Mouse (Mus musculus): Measurements from ENCODE around the gene Gm5105.

Gene Gm5105

DNA sequence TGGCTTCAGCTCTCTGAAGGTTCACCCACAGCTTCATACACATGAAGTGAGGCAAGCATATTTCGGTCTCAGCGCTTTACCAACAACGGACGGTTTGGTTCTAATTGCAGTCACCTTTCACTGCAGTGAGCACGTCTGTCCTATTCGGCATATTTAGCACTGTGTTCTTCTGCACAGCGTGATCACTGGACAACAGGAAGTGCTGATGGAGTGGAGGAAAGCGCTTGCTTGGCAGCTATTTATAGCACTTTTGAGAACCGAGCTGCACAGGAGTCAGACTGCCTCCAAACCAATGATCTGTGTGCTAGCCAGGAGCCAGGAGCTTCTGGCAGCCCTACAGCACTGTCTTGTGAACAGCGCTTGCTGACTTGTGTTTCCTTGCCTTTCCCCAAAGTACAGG is 40.9 kb downstream of the Gm5105 start:
- no peak for DNase-seq (ENCODE audit: low spot score)

DNA sequence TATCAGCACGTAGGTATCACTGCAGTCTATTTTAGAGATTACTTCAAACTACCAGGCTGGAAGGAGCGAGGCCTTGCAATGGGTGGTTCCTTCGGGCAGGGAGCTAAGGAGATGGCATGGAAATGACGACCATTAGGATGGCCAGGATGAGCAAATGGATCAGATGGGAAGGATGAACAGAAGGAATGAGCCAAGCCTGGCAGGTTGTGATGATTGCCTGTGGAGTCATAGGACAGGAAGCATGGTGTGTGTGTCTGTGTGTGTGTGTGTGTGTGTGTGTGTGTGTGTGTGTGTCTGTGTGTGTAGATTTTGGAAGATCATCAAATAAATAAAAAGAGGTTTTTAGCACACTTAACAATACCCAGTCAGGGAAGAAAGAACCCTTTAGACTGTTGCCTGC is 44.5 kb downstream of the Gm5105 start:
- DNase-seq (ENCODE audit: low spot score) = no peak

DNA sequence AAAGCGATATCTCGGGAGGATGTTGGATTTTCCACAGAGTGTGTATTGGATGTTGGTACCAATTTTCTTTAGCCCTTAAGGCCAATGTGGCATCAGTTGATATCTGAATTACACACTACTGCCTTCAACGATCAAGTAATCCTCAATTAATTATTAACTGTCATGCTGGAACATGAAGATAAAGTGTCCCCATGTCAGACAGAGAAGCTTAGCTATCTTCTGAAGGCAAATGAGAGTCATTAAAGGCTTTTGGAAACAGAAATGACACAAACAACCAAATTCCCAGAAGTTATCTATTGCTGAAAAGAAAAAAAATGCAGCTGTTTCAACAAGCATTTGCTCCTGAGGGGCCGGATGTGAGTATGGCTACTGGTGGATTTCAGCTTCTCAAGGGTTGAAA is 45.2 kb downstream of the Gm5105 start:
- no peak for DNase-seq (ENCODE audit: low spot score)

DNA sequence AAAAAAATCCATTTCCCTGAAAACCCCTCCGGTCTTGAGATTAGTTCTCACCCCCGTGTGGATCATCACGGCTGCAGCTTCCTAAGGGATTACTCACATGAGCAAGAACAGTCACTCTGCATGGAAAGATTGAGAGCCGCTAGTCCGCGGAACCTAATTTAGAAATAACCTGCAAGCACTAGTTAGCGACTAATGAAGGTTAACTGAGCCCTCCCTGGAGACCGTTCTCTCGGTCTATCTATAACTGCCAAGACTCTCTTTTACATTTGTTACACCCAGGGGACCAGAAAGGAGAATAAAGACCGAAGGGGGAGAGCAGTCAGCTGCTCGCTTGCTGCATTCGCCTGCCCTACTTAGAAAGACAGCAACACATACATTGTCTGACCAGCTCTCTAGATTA is 50.4 kb downstream of the Gm5105 start:
- DNase-seq (ENCODE audit: low spot score) = no peak

DNA sequence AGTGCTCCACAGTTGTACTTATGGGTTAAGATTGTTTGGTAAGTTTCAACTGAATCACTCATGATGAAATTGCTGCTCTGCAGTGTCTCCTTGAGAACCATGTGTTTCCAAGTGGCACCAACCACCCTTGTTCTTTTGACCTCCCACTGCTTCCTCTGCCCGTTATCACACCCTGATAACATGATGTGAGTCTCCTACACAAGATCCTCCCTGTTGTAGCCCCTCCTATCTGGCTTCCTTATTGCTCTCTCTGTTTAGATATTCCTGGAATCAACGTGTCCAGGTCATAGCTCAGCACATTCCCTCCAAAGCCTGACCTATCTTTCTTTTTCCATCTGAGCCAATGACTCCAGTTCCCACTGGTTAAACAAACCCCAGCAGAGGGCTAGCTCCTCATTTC is 52.5 kb downstream of the Gm5105 start:
- no peak for DNase-seq (ENCODE audit: low spot score)

DNA sequence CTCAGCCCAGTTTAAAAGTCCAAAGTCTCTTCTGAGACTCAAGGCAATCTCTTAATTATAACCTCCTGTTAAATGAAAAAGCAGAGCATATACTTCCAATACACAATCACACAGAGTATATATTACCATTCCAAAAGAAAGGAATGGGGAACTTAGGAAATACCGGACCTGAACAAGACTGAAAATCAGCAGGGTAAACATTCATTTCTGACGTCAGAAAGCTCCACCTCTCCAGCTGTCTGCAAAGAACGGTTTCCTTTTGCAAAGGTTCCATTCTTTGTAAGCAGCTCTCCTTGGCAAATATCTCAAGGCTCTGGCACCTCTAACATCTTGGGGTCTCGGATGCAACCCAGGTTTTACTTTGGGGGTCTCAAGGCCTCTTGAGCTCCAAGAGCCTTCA is 54.8 kb downstream of the Gm5105 start:
- no peak for DNase-seq (ENCODE audit: low spot score)

DNA sequence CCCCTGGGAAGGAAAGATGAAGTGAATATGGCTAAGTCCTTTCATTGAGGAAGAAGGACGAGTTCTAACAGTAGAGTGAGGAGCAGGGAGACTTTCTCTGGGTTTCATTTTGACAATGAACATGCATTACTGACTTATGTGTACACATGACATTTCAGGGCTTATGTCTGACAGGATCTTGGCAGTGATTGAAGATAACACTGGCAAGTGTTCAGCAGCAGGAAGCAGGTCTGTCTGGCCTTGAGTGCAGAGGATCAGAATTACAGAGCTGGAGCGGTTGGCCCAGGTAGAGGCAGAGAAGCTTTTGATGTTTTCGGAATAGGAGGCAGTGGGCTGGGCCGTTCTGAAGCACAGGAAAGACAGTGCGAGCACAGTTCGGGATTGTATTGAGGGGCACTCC is 59.0 kb downstream of the Gm5105 start:
- no peak for DNase-seq (ENCODE audit: low spot score)

DNA sequence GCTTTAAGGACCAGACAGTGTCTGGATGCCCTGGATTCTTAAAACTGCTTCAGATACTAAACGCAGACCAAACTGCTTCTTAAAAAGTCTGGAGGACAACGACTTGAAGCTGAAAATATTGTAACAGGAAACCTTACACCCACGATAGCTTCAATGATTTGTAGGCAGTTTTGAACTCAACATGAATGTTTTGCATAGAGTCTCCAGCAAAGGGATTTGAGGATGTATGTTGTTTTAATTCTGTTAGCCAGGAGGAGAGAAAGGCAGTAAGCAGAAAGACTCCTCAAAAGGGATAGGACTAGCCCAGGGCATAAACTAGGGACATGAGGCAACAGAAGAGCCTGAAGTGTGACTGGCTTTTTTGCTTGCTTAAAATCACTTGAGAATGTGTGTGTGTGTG is 60.3 kb downstream of the Gm5105 start:
- no peak for DNase-seq (ENCODE audit: low spot score)

DNA sequence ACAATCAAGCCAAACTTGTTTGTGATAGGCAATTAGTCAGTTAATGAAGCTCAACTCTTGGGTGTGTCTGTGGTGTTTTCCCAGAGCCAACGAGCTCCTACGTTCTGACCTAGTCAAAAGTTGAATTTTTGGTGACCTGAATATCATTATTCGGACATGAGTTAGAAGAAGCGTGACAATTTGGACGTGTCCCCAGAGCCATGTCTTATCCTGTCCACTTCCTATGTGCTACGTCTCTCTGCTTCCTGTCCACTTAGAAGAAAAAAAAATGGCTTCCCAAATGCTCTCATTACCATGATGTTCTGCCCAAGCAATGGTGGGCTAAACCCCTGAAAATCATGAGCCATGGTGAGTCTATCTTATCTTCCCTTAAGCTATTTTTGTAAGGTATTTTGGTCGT is 63.9 kb downstream of the Gm5105 start:
- no peak for DNase-seq (ENCODE audit: low spot score)

DNA sequence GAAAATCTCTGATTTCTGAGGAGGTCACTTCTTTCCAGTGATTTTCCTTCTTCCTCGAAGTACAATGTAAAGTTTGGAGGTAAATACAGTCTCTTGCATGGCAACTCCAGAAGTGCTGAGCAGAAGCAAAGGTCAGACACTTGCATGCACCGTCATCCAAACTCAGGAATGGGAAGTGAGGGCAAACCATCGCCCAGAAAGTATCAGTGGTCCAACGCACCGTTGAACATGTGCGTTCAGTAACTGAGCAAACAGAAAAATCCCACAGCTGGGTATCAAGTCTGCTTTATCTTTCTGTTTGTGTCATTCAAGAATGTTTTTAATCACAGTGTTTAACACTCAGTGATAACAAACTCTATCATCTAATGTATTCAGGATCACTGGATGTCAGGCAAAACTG is 64.6 kb downstream of the Gm5105 start:
- no peak for DNase-seq (ENCODE audit: low spot score)

DNA sequence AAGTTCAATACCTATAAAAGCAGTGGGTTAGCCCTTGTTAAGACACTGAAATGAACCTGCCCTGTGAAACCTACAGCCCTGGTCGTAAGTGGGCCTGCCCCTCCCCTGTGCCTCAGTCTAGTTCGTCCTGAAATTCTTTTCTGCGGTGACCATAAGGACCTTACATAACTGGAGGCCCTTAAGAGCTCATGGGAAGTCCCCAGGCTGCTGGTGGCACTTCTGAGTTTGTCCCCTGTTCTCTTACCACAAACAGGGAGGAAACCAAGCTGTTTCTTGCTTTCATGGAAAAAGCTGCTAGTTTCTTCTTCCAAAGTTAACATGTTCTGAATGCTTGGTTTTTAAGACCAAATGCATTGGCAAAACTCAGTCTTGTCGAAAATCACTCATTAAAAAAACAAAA is 65.3 kb downstream of the Gm5105 start:
- DNase-seq (ENCODE audit: low spot score) = no peak

DNA sequence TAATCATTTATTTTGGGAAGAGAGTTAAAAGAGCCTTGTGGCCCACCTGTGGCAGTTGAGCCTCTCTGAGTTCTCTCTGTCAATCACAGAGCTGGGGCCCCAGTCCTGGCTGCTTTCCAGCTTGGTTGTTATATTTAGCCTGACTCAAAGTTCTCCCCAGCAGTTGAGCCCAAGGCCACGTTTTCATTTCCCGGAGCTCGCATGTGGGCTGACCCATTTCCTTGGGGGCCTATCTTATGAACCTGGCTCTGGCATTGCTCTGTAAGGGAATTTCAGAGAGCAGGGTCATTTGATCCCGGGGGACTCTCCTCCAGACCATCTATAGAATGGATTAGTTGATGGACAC is 66.5 kb downstream of the Gm5105 start:
- DNase-seq (ENCODE audit: low spot score) = no peak

DNA sequence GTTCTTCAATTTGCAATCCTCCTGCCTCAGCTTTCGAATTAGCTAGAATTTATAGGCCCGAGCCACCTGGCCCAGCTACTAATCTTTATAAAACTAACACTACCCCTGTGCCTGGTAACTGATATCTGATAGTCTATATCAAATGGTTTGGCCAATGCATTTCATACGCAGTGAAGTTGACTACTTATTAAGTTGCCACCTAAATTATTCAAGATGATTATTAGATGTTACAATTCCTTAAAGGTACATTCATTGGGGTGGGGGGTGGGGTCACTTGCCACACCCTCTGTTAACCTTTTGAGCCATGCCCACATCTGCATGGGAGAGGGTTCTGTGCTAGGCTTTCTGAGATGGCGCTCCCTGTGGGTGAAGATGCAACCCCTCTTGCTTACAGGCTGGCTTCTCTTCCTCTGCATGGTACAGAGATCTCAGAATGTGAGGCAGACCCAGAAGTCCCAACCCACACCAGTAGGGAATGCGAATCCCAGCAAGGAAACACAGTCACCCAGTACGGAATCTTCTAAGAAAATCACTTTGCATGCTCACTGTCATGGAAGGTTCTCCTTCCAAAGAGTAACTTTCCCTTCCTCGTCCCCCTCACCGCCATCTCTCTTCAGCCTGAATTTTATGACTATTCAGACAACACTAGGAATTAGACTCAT is 67.0 kb downstream of the Gm5105 start:
- no peak for DNase-seq (ENCODE audit: low spot score)

DNA sequence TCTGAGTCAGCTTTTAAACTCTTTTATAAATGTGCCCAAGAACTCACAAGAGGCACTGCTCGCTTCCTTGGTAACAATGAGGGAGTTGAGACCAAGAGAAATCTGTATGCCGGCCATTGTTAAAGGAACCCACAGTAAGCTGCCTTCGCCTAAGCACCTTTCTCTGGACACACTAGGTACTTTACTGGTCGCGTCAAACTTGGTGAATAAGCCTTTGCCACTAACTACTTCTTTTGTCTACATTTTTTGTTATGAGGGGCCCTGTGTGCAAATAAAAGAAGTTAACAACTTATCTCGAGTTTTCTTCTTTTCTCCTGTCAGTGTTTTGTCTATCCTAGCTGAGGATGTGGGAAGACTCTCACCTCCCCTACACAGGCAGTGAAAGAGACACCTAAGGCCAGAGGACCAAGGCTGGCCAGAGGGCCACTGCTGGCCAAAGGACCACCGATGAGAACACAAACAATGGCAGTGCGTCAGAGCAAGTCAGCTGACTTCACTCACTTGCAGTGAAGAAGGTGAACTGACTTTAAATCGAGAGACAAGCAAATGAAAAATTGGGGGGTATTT is 67.9 kb downstream of the Gm5105 start:
- no peak for DNase-seq (ENCODE audit: low spot score)
